Mouse (Mus musculus): ENCODE results near the gene Vhl.
"Not testable (repeated sequence)": the region's sequence is repeated elsewhere in the genome, so short reads cannot be mapped to it uniquely, and the experiment has no call there.

The Vhl gene

GRCm38 (mm10) chr6:113661353-113662241 is 37.8 kb downstream of the Vhl start:
- peak; percentile 55 for DNase-seq (ENCODE audit: low read depth)

DNA sequence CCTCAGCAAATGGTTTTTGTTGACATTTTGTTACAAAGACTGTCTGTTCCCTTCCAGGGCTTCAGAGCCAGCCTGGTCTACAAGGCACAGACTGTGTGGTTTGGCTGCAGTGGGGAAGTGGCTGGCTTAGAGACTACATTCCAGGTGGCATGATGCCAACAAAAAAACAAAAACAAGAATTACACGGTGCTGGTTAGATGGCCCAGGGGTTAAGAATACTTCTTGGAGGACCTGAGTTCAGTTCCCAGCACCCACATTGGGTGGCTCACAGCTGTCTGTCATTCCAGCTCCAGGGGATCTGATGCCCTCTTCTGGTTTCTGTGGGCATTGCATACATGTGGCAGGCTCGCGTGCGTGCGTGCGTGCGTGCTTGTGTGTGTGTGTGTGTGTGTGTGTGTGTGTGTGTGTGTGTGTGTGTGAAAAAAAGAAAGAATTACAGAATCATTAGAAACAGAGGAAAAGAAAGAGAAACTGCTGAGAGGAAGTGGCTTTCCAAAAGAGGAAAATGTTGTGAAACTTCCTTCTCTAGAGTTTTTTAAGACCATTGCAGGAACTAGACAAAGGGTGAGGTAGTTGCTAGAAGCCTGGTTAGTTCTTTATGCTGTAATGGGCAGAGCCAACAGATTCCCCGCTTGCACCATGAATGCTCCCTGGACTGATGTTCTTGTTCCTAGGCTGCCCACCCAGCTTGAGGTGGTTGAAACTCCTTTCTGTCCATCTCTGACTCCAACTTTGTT is 39.4 kb downstream of the Vhl start:
- DNase-seq (ENCODE audit: low read depth): peak; percentile 49

GRCm38 (mm10) chr6:113664305-113664704 is 40.5 kb downstream of the Vhl start:
- DNase-seq (ENCODE audit: low read depth): no peak

GRCm38 (mm10) chr6:113667611-113668122 is 43.9 kb downstream of the Vhl start:
- DNase-seq (ENCODE audit: low read depth): no peak

- peak; percentile 84 for DNase-seq (ENCODE audit: low read depth)
These were observed 44.8 kb downstream of the Vhl start for GRCm38 (mm10) chr6:113668287-113669154.

GRCm38 (mm10) chr6:113669821-113670220 is 46.1 kb downstream of the Vhl start:
- DNase-seq (ENCODE audit: low read depth): peak; percentile 78

DNA sequence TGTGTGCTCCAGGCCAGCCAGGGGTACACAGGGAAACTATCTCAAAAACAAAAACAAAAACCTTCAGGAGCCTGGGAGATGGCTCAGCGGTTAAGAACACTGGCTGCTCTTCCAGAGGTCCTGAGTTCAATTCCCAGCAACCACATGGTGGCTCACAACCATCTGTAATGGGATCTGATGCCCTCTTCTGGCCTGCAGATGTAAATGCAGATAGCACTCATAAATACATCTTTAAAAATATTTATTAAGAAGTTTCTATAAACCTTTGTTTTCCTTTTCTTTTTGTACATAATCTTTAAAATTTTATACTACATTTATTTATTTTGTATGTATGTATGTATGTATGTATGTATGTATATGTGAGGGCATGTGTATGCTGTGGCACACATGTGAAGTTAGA is 48.3 kb downstream of the Vhl start:
- DNase-seq (ENCODE audit: low read depth): not testable (repeated sequence)

DNA sequence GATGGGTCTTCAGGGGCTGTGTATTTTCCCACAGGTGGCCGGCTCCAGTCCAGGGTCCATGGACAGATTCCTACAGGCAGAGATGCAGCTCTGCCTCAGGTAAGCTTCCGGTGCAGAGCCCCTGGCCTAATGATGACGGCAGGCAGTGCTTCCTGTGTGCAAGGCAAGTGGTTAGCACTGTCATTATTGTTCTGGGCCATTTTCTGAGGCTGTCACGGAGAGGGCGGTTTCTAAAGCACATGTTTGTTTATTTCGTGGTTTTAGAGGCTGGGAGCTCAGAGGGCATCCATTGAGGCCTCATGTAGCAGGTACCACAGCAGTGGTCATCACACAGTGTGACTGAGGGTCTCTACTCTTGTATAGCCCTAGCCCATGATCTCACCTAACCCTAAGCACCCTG is 49.2 kb downstream of the Vhl start:
- DNase-seq (ENCODE audit: low read depth): no peak

- no peak for DNase-seq (ENCODE audit: low read depth)
These were observed 51.5 kb downstream of the Vhl start for GRCm38 (mm10) chr6:113675234-113675633.

DNA sequence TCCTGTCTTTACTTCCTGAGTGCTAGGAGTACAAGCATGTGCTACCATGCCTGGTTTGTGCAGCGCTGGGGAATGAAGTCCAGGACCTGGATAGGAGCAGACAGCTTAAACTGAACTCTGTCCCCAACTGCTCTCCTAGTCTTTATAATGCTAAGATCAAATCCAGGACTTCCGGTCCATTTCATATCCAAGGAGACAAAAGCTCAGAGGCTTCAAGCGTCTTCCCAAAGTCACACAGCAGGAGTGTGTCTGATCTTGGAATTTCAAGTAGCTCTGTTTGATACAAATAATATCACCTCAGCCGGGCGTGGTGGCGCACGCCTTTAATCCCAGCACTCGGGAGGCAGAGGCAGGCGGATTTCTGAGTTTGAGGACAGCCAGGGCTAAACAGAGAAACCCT is 52.2 kb downstream of the Vhl start:
- no peak for DNase-seq (ENCODE audit: low read depth)

DNA sequence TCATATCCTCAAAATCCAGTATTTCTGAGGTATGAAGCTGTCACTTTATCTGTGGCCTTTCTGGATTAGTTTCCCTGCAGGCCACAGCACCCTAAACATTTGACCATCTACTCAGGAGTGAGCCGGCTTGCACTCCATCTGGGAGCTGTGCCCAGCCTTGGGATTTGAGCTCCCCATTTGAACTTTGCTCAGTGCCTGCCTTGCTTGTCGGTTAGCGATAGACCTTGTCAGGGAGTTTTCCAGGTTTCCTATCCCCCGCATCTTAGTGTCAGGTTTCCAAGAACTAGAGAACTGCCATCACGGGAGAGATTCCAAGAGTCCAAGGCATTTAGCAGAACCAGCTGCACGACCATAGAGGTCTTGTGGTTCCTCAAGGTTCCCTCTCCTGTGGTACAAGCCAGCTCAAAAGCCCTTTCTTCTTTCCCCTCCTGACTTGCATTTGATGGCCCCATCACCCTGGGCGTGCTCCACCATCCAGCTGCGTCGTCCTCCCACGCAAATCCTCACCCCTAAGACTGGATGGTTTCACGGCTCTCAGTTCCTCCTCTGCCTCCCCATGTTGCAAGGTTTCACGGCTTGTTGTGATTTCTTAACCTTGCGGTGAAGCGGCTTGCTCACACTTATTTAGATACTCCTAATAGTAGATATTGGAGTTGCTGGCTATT is 53.4 kb downstream of the Vhl start:
- DNase-seq (ENCODE audit: low read depth): no peak

DNA sequence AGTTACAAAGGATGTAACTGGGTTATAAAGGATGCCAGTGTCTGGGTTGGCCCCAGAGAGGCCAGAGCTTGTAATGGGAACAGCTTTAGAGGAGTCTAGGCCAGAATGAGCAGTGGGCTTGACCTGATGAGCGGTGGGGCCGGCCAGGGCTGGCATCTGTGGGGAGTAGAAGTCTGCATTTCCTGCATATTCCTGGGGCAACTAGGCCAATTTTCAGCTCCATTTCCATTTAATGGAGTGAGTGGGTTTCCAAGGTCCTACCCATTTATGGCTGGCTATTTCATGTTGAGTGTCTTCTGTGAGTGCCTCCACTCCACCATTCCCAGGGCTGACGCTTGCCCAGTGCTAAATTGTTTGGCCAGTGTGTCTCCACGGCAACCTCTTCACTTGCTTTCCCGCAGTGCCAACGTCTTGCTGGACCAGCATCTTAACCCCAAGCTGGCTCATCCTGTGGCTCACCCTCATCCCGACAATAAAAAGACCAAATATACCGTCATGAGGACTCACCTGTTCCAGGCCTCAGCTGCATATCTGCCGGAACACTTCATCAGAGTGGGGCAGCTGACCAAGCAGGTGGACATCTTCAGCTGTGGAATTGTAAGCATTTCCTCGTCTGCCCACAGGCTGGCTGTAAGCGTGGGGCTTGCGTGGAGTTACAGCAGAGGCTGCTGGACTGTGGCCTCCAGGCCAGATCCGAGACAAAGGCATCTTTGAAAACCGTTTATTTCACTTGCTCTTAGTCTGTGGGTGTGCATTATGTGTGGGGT is 54.7 kb downstream of the Vhl start:
- DNase-seq (ENCODE audit: low read depth): no peak

GRCm38 (mm10) chr6:113679993-113680566 is 56.3 kb downstream of the Vhl start:
- DNase-seq (ENCODE audit: low read depth): no peak

Measured in naive thymus-derived CD4-positive, alpha-beta T cell, adult 2 months (primary cell).